Mouse (Mus musculus) bone marrow, adult 2 months (tissue): ENCODE results near the gene Tnfrsf13b.
"Not testable (repeated sequence)": the region's sequence is repeated elsewhere in the genome, so short reads cannot be mapped to it uniquely, and the experiment has no call there.

Experiments
- CTCF ChIP-seq: fragments of 200-500 bp; IDR thresholded peaks from 2 replicates; pipeline ENCODE4 v1.5.1; 2011; ENCODE audit warnings: low read length, control low read depth; ENCODE audit not compliant: control insufficient read depth, insufficient read depth
- POLR2A ChIP-seq: fragments of 200-500 bp; IDR thresholded peaks from 2 replicates; pipeline ENCODE4 v1.6.1; 2011; ENCODE audit warnings: low read depth, mild to moderate bottlenecking, control low read depth, low read length, borderline replicate concordance; ENCODE audit not compliant: control insufficient read depth

DNA sequence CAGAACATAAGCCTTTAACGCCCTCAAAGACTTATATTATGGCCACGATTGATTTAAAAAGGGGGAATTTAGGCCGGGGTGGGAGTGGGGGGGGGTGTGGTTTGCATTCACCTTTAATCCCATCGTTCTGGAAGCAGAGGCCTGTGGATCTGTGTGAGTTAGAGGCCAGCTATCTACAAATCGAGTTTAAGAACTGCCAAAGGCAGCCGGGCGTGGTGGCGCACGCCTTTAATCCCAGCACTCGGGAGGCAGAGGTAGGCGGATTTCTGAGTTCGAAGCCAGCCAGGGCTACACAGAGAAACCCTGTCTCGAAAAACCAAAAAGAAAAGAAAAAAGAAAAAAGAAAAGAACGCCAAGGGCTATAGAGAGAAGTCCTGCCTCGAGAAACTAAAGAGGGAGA, 46.9 kb downstream of the Tnfrsf13b start:
- not testable (repeated sequence) for TF ChIP-seq CTCF, POLR2A
